Mouse (Mus musculus) liver, embryonic 13.5 days (tissue): ENCODE measurements around the gene Pcyt2. TPM values are rescaled to one million over a fixed set of nuclear protein-coding genes. Genes with fewer than 3 reads are reported as not detected.

Experiments
- ATAC-seq: fragments of 200-750 bp; cut with Nextera tagmentation; 2 replicates; pipeline ENCODE4 v1.8.0; 2017; ENCODE audit warnings: low read depth, mild to moderate bottlenecking, moderate number of reproducible peaks, moderate library complexity
- DNase-seq: peaks from one replicate; pipeline ENCODE4 v3.0.0; 2022
- H3K27ac ChIP-seq: fragments of 300-500 bp; sonication (generic); 2 replicates; pipeline ENCODE4 v1.5.1; 2015; ENCODE audit warnings: moderate library complexity, mild to moderate bottlenecking, inconsistent platforms
- H3K27me3 ChIP-seq: fragments of 300-500 bp; sonication (generic); 2 replicates; pipeline ENCODE4 v1.6.1; 2015; ENCODE audit warnings: mild to moderate bottlenecking, inconsistent platforms
- H3K36me3 ChIP-seq: fragments of 300-500 bp; sonication (generic); 2 replicates; pipeline ENCODE4 v1.6.1; 2015; ENCODE audit warnings: mild to moderate bottlenecking, inconsistent platforms
- H3K4me1 ChIP-seq: fragments of 300-500 bp; sonication (generic); replicated peaks from 2 replicates; pipeline ENCODE4 v1.6.1; 2015; ENCODE audit warnings: inconsistent platforms
- H3K4me2 ChIP-seq: fragments of 300-500 bp; sonication (generic); 2 replicates; pipeline ENCODE4 v1.6.1; 2015; ENCODE audit warnings: inconsistent platforms, mild to moderate bottlenecking, moderate library complexity
- H3K4me3 ChIP-seq: fragments of 300-500 bp; sonication (generic); replicated peaks from 2 replicates; pipeline ENCODE4 v1.5.1; 2015; ENCODE audit warnings: mild to moderate bottlenecking, inconsistent platforms
- H3K9ac ChIP-seq: fragments of 300-500 bp; sonication (generic); 2 replicates; pipeline ENCODE4 v1.6.1; 2015; ENCODE audit warnings: mild to moderate bottlenecking, inconsistent platforms
- H3K9me3 ChIP-seq: fragments of 300-500 bp; sonication (generic); replicated peaks from 2 replicates; pipeline ENCODE4 v1.6.1; 2016; ENCODE audit warnings: inconsistent platforms
- WGBS: fragments of 180-500 bp; shearing (Covaris S2); methylation state at CpG from one replicate; pipeline ENCODE4 v1.1.7; 2015; ENCODE audit not compliant: insufficient replicate concordance; 5-methylcytosine and 5-hydroxymethylcytosine counted together
- polyA plus RNA-seq: library from polyadenylated mRNA; unstranded; fragments of >200 nt; fragmentation: Nextera tagmentation; extraction: Ambion mirVana; gene quantifications from 2 replicates; pipeline ENCODE4 v1.2.1, GENCODE M21; 2015

The Pcyt2 gene
- polyA plus RNA-seq = 114 and 116 TPM in 2 replicates

- peak; percentile 93 for DNase-seq
- H3K9ac ChIP-seq = peak within 1 kb of the TSS; percentile 88
- WGBS = under 1% methylated on average over 56 of the region's 56 CpGs
- peak; percentile 93 for ATAC-seq
- peak within 1 kb of the TSS; percentile 80 for H3K4me3 ChIP-seq
- peaks cover 80% of the 10 kb centered on the region for H3K36me3 ChIP-seq
- peaks cover 42% of the 10 kb centered on the region for H3K4me1 ChIP-seq
- H3K9me3 ChIP-seq = no peaks in the 10 kb centered on the region
- H3K27ac ChIP-seq = peak within 1 kb of the TSS; percentile 89
- peak within 1 kb of the TSS; percentile 90 for H3K4me2 ChIP-seq
- H3K27me3 ChIP-seq = no peaks in the 10 kb centered on the region
Measured at GRCm38 (mm10) chr11:120617519-120618112, at the start of gene Pcyt2. Pcyt2 (minus strand) TSS chr11:120617936.

- H3K36me3 ChIP-seq = no peaks in the 10 kb centered on the region
- H3K4me1 ChIP-seq = no peaks in the 10 kb centered on the region
- H3K27ac ChIP-seq = no peak overlapping the region
- WGBS = 23% methylated on average over 3 of the region's 3 CpGs
- H3K9me3 ChIP-seq = no peaks in the 10 kb centered on the region
- H3K4me3 ChIP-seq = no peak overlapping the region
- no peak overlapping the region for H3K4me2 ChIP-seq
- ATAC-seq (no peak), DNase-seq (no peak)
- H3K9ac ChIP-seq = no peak overlapping the region
- H3K27me3 ChIP-seq = peaks cover 52% of the 10 kb centered on the region
Measured at GRCm38 (mm10) chr11:120666617-120667016, 48.9 kb upstream of the Pcyt2 start.

- WGBS = 72% methylated on average over 3 of the region's 3 CpGs
- H3K9ac ChIP-seq = no peak overlapping the region
- no peaks in the 10 kb centered on the region for H3K36me3 ChIP-seq
- no peak overlapping the region for H3K27ac ChIP-seq
- no peak overlapping the region for H3K4me3 ChIP-seq
- ATAC-seq (no peak), DNase-seq (no peak)
- peaks cover 64% of the 10 kb centered on the region for H3K27me3 ChIP-seq
- H3K9me3 ChIP-seq = no peaks in the 10 kb centered on the region
- H3K4me1 ChIP-seq = peaks cover 9% of the 10 kb centered on the region
- H3K4me2 ChIP-seq = no peak overlapping the region
Measured at GRCm38 (mm10) chr11:120665406-120665805, 47.7 kb upstream of the Pcyt2 start.

GRCm38 (mm10) chr11:120663714-120664113 lies 46.0 kb upstream of the Pcyt2 start:
- peaks cover 23% of the 10 kb centered on the region for H3K4me1 ChIP-seq
- H3K36me3 ChIP-seq = no peaks in the 10 kb centered on the region
- H3K27me3 ChIP-seq = peaks cover 81% of the 10 kb centered on the region
- no peaks in the 10 kb centered on the region for H3K9me3 ChIP-seq
- DNase-seq (no peak), ATAC-seq (no peak)
- no peak overlapping the region for H3K9ac ChIP-seq
- no peak overlapping the region for H3K4me2 ChIP-seq
- 81% methylated on average over 5 of the region's 5 CpGs for WGBS
- H3K4me3 ChIP-seq = no peak overlapping the region
- H3K27ac ChIP-seq = no peak overlapping the region

GRCm38 (mm10) chr11:120662759-120663158 lies 45.0 kb upstream of the Pcyt2 start:
- DNase-seq (no peak), ATAC-seq (no peak)
- no peaks in the 10 kb centered on the region for H3K36me3 ChIP-seq
- H3K4me1 ChIP-seq = peaks cover 23% of the 10 kb centered on the region
- H3K27me3 ChIP-seq = peaks cover 90% of the 10 kb centered on the region
- H3K9ac ChIP-seq = no peak overlapping the region
- H3K27ac ChIP-seq = no peak overlapping the region
- H3K4me3 ChIP-seq = no peak overlapping the region
- H3K4me2 ChIP-seq = no peak overlapping the region
- H3K9me3 ChIP-seq = no peaks in the 10 kb centered on the region
- 59% methylated on average over 6 of the region's 6 CpGs for WGBS

- Histone ChIP-seq H3K4me2 (peak within 1 kb of the TSS; percentile 62), H3K9ac (no peak within 1 kb of the TSS), H3K27me3 (peaks cover 99% of the 10 kb centered on the region), H3K36me3 (no peaks in the 10 kb centered on the region), H3K4me3 (peak within 1 kb of the TSS; percentile 49), H3K9me3 (no peaks in the 10 kb centered on the region), H3K27ac (no peak within 1 kb of the TSS), H3K4me1 (peaks cover 23% of the 10 kb centered on the region)
- ATAC-seq (no peak), DNase-seq (no peak)
- WGBS = 2% methylated on average over 35 of the region's 35 CpGs
Measured at GRCm38 (mm10) chr11:120661076-120661460, 43.3 kb upstream of the Pcyt2 start, which contains the start of gene Notum. Notum (minus strand) TSS chr11:120661175.

- Histone ChIP-seq H3K4me2 (peak overlapping the region; percentile 62), H3K9ac (no peak overlapping the region), H3K9me3 (no peaks in the 10 kb centered on the region), H3K36me3 (no peaks in the 10 kb centered on the region), H3K4me3 (peak overlapping the region; percentile 49), H3K4me1 (peaks cover 23% of the 10 kb centered on the region), H3K27ac (no peak overlapping the region), H3K27me3 (peaks cover 100% of the 10 kb centered on the region)
- DNase-seq (no peak), ATAC-seq (peak; percentile 27; the same call in 1 of the 2 replicates)
- WGBS = 1% methylated on average over 95 of the region's 95 CpGs
Measured at GRCm38 (mm10) chr11:120660301-120661075, 42.8 kb upstream of the Pcyt2 start.

- no peak overlapping the region for H3K9ac ChIP-seq
- WGBS = 4% methylated on average over 50 of the region's 50 CpGs
Measured at GRCm38 (mm10) chr11:120659509-120660300, 42.0 kb upstream of the Pcyt2 start.

GRCm38 (mm10) chr11:120658876-120659410 lies 41.2 kb upstream of the Pcyt2 start:
- 3% methylated on average over 24 of the region's 24 CpGs for WGBS
- Histone ChIP-seq H3K36me3 (no peaks in the 10 kb centered on the region), H3K4me1 (peaks cover 23% of the 10 kb centered on the region), H3K4me3 (no peak overlapping the region), H3K9me3 (no peaks in the 10 kb centered on the region), H3K9ac (no peak overlapping the region), H3K27ac (no peak overlapping the region), H3K4me2 (no peak overlapping the region), H3K27me3 (peaks cover 97% of the 10 kb centered on the region)
- DNase-seq = peak; percentile 62
- ATAC-seq = no peak

More at GRCm38 (mm10) chr11:120659509-120660300, 42.0 kb upstream of the Pcyt2 start:
- Histone ChIP-seq H3K27me3 (peaks cover 97% of the 10 kb centered on the region), H3K9me3 (no peaks in the 10 kb centered on the region), H3K36me3 (no peaks in the 10 kb centered on the region), H3K4me1 (peaks cover 23% of the 10 kb centered on the region), H3K27ac (no peak overlapping the region), H3K4me3 (peak overlapping the region; percentile 49), H3K4me2 (peak overlapping the region; percentile 62)
- DNase-seq = no peak
- ATAC-seq = no peak

- H3K9ac ChIP-seq = no peak overlapping the region
- H3K27me3 ChIP-seq = peaks cover 82% of the 10 kb centered on the region
- no peaks in the 10 kb centered on the region for H3K36me3 ChIP-seq
- H3K4me3 ChIP-seq = no peak overlapping the region
- H3K4me1 ChIP-seq = peaks cover 23% of the 10 kb centered on the region
- H3K4me2 ChIP-seq = no peak overlapping the region
- no peak for DNase-seq
- ATAC-seq = no peak
- WGBS = 64% methylated on average over 4 of the region's 4 CpGs
- H3K9me3 ChIP-seq = no peaks in the 10 kb centered on the region
- no peak overlapping the region for H3K27ac ChIP-seq
Measured at GRCm38 (mm10) chr11:120657301-120657700, 39.6 kb upstream of the Pcyt2 start.

- Histone ChIP-seq H3K27ac (no peak overlapping the region), H3K4me2 (no peak overlapping the region), H3K27me3 (peaks cover 64% of the 10 kb centered on the region), H3K4me3 (no peak overlapping the region), H3K4me1 (peaks cover 7% of the 10 kb centered on the region), H3K36me3 (no peaks in the 10 kb centered on the region), H3K9me3 (no peaks in the 10 kb centered on the region), H3K9ac (no peak overlapping the region)
- DNase-seq (no peak), ATAC-seq (no peak)
- WGBS = 56% methylated on average over 3 of the region's 3 CpGs
Measured at GRCm38 (mm10) chr11:120654741-120655140, 37.0 kb upstream of the Pcyt2 start.
